Mouse (Mus musculus) liver, adult 2 months (tissue): ENCODE data around the gene Knstrn.

Experiments
- CTCF ChIP-seq: fragments of 200-500 bp; IDR thresholded peaks from 2 replicates; pipeline ENCODE4 v1.5.1; 2011; ENCODE audit warnings: low read depth, low read length, control low read depth
- POLR2A ChIP-seq: fragments of 200-500 bp; IDR thresholded peaks from 2 replicates; pipeline ENCODE4 v1.6.1; 2011; ENCODE audit warnings: low read length, control low read depth; ENCODE audit not compliant: insufficient read depth; ENCODE audit errors: extremely low read depth

- TF ChIP-seq CTCF (no peak), POLR2A (no peak)
These were observed 9.0 kb downstream of the Knstrn start for GRCm38 (mm10) chr2:118822800-118823199.
